Mouse (Mus musculus): ENCODE data around the gene B430218F22Rik. TPM values are rescaled to one million over a fixed set of nuclear protein-coding genes. Genes with fewer than 3 reads are reported as not detected.
A peak's percentile ranks its signal among the peaks of the same experiment; 100 is the strongest.

The B430218F22Rik gene
- polyA plus RNA-seq, 1 experiment from 2014 or later: 0.60 TPM

GRCm38 (mm10) chr13:118395803-118396202 is 9.4 kb downstream of the B430218F22Rik start:
- H3K9me3 ChIP-seq (replicated peaks; ENCODE audit: control insufficient read depth, low read length): no peaks in the 10 kb centered on the region
- 90% methylated on average over 3 of the region's 3 CpGs for WGBS
- DNase-seq (ENCODE audit: low spot score): no peak

DNA sequence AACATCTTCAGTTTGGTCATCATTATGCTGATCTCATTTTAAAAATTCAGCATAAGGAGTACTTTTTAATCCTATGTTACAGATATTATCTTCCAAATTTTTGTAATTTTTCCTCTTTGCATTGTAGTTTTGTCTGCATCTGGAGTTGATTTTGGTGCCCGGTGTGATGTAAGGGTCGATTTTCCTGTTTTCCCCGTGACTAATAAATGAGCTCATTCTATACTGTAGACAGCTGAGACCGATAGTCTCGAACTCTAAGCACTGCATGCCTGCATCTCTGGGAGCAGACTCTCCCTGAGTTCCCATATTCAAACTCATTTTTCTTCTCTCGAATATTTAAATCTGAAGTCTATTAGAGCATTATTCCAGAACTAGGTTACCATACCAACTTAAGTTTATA is 13.9 kb downstream of the B430218F22Rik start:
- no peaks in the 10 kb centered on the region for H3K4me1 ChIP-seq (ENCODE audit: control insufficient read depth, insufficient read depth, low read length)
- DNase-seq (ENCODE audit: low spot score) (no peak), ATAC-seq (no peak)
- no peak overlapping the region for H3K4me3 ChIP-seq (ENCODE audit: low read depth, low read length)
- 83% methylated on average over 6 of the region's 6 CpGs for WGBS
- H3K27ac ChIP-seq (ENCODE audit: low read depth, low read length): no peak overlapping the region
- H3K9ac ChIP-seq (ENCODE audit: low read length): no peak overlapping the region
- no peaks in the 10 kb centered on the region for H3K9me3 ChIP-seq (replicated peaks; ENCODE audit: control insufficient read depth, low read length)
- H3K36me3 ChIP-seq (ENCODE audit: control insufficient read depth, insufficient read depth, low read length): no peaks in the 10 kb centered on the region
- no peaks in the 10 kb centered on the region for H3K27me3 ChIP-seq (replicated peaks; ENCODE audit: control insufficient read depth, insufficient read depth, low read length)
- H3K4me2 ChIP-seq (ENCODE audit: low read length): no peak overlapping the region

More at GRCm38 (mm10) chr13:118395803-118396202, 9.4 kb downstream of the B430218F22Rik start:
- Histone ChIP-seq H3K4me1 (ENCODE audit: control insufficient read depth, insufficient read depth, low read length) (no peaks in the 10 kb centered on the region), H3K4me2 (ENCODE audit: low read length) (no peak overlapping the region), H3K27ac (ENCODE audit: low read depth, low read length) (no peak overlapping the region), H3K4me3 (ENCODE audit: low read depth, low read length) (no peak overlapping the region), H3K36me3 (ENCODE audit: control insufficient read depth, insufficient read depth, low read length) (no peaks in the 10 kb centered on the region), H3K27me3 (replicated peaks; ENCODE audit: control insufficient read depth, insufficient read depth, low read length) (no peaks in the 10 kb centered on the region), H3K9ac (ENCODE audit: low read length) (no peak overlapping the region)
- ATAC-seq: no peak

DNA sequence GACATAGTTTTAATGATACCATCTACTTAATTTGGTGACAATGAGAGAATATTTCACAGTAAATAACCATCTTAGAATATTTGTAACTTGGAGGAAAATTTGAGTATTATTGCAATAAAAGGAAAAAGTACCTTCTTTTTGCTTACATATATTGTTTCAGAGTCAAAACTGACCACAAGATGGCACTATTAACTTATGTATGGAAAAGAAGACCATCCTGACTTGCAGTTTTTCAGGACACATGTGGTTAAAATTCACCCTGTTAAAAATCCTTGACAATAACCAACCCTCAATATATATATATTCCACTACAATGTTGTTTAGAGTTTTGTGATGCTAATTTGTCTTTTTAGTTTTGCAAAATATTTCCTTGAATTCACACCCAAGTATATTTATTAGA is 17.1 kb downstream of the B430218F22Rik start:
- Histone ChIP-seq H3K4me1 (ENCODE audit: control insufficient read depth, insufficient read depth, low read length) (no peaks in the 10 kb centered on the region), H3K4me3 (ENCODE audit: low read depth, low read length) (no peak overlapping the region), H3K27me3 (replicated peaks; ENCODE audit: control insufficient read depth, insufficient read depth, low read length) (no peaks in the 10 kb centered on the region), H3K27ac (ENCODE audit: low read depth, low read length) (no peak overlapping the region), H3K9me3 (replicated peaks; ENCODE audit: control insufficient read depth, low read length) (no peaks in the 10 kb centered on the region), H3K9ac (ENCODE audit: low read length) (no peak overlapping the region), H3K36me3 (ENCODE audit: control insufficient read depth, insufficient read depth, low read length) (no peaks in the 10 kb centered on the region), H3K4me2 (ENCODE audit: low read length) (no peak overlapping the region)
- ATAC-seq (peak; percentile 62; the same call in 1 of the 2 replicates), DNase-seq (ENCODE audit: low spot score) (peak; percentile 92)

DNA sequence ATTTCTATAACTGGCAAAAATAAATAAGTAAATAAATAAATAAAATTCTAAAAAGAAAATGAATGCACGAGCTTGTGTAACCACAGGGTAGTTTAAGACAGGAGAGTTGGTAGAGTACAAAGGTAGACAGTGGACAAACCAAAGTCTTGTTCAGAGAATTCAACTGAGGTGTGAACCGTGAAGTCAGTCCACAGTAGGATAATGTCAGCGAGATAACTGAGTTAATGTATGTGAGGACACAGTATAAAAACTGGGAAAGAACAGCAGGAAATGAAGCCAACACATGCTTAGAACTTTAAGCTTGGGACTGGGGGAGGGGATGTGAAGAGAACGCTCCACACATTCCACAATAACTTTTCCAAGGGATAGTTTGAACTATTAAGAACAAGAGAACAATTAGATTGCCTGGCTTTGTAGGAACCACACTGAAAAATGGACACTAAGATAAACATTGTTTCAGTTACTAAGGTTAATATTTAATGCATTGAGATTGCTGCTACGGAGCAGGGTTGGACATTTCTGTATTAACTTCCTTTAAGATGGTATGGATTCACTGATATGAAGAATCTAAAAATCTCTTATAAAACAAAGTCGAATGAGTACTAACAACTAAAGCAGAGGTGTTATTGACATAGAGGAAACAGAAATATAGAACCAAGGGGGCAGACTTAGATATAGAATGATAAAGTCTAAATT is 25.0 kb downstream of the B430218F22Rik start:
- Histone ChIP-seq H3K27ac (ENCODE audit: low read depth, low read length) (no peak overlapping the region), H3K4me1 (ENCODE audit: control insufficient read depth, insufficient read depth, low read length) (no peaks in the 10 kb centered on the region), H3K27me3 (replicated peaks; ENCODE audit: control insufficient read depth, insufficient read depth, low read length) (no peaks in the 10 kb centered on the region), H3K4me3 (ENCODE audit: low read depth, low read length) (no peak overlapping the region), H3K36me3 (ENCODE audit: control insufficient read depth, insufficient read depth, low read length) (no peaks in the 10 kb centered on the region), H3K9me3 (replicated peaks; ENCODE audit: control insufficient read depth, low read length) (no peaks in the 10 kb centered on the region), H3K9ac (ENCODE audit: low read length) (no peak overlapping the region), H3K4me2 (ENCODE audit: low read length) (no peak overlapping the region)
- DNase-seq (ENCODE audit: low spot score): no peak
- WGBS: 86% methylated on average over 6 of the region's 6 CpGs
- ATAC-seq: no peak

GRCm38 (mm10) chr13:118418163-118418562 is 31.7 kb downstream of the B430218F22Rik start:
- H3K27me3 ChIP-seq (replicated peaks; ENCODE audit: control insufficient read depth, insufficient read depth, low read length): no peaks in the 10 kb centered on the region
- H3K9me3 ChIP-seq (replicated peaks; ENCODE audit: control insufficient read depth, low read length): no peaks in the 10 kb centered on the region
- H3K9ac ChIP-seq (ENCODE audit: low read length): no peak overlapping the region
- H3K36me3 ChIP-seq (ENCODE audit: control insufficient read depth, insufficient read depth, low read length): no peaks in the 10 kb centered on the region
- WGBS: 29% methylated on average over 4 of the region's 4 CpGs
- H3K4me3 ChIP-seq (ENCODE audit: low read depth, low read length): no peak overlapping the region
- DNase-seq (ENCODE audit: low spot score) (peak; percentile 25), ATAC-seq (no peak)
- no peak overlapping the region for H3K27ac ChIP-seq (ENCODE audit: low read depth, low read length)
- H3K4me2 ChIP-seq (ENCODE audit: low read length): no peak overlapping the region
- no peaks in the 10 kb centered on the region for H3K4me1 ChIP-seq (ENCODE audit: control insufficient read depth, insufficient read depth, low read length)

- no peak overlapping the region for H3K27ac ChIP-seq (ENCODE audit: low read depth, low read length)
- no peak overlapping the region for H3K9ac ChIP-seq (ENCODE audit: low read length)
- H3K27me3 ChIP-seq (replicated peaks; ENCODE audit: control insufficient read depth, insufficient read depth, low read length): no peaks in the 10 kb centered on the region
- WGBS: 86% methylated on average over 1 of the region's 1 CpGs
- ATAC-seq: no peak
- H3K36me3 ChIP-seq (ENCODE audit: control insufficient read depth, insufficient read depth, low read length): no peaks in the 10 kb centered on the region
- H3K4me1 ChIP-seq (ENCODE audit: control insufficient read depth, insufficient read depth, low read length): no peaks in the 10 kb centered on the region
- no peaks in the 10 kb centered on the region for H3K9me3 ChIP-seq (replicated peaks; ENCODE audit: control insufficient read depth, low read length)
- no peak overlapping the region for H3K4me3 ChIP-seq (ENCODE audit: low read depth, low read length)
- no peak overlapping the region for H3K4me2 ChIP-seq (ENCODE audit: low read length)
- DNase-seq (ENCODE audit: low spot score): no peak
These were observed 34.0 kb downstream of the B430218F22Rik start for GRCm38 (mm10) chr13:118420408-118420807.

DNA sequence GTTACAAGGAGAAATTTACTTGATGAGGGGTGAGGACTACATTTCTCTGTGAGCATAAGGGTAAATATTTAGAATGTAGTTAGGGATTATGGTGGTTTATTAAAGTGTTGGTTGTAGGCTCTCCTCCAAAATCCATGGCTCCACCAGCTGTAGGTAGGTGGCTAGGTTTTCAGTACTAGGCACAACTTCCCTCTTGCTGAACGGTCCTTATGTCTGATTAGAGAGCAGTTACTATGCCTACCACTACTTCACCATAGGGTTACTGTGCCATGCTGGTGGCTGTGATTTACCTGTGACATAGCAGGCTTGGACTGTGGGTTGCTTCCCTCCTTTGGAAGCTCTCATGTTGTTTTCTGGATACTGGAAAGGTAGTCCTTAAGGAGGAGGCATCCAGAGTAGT is 34.4 kb downstream of the B430218F22Rik start:
- Histone ChIP-seq H3K9me3 (replicated peaks; ENCODE audit: control insufficient read depth, low read length) (no peaks in the 10 kb centered on the region), H3K4me1 (ENCODE audit: control insufficient read depth, insufficient read depth, low read length) (no peaks in the 10 kb centered on the region), H3K27me3 (replicated peaks; ENCODE audit: control insufficient read depth, insufficient read depth, low read length) (no peaks in the 10 kb centered on the region), H3K4me3 (ENCODE audit: low read depth, low read length) (no peak overlapping the region), H3K4me2 (ENCODE audit: low read length) (no peak overlapping the region), H3K36me3 (ENCODE audit: control insufficient read depth, insufficient read depth, low read length) (no peaks in the 10 kb centered on the region), H3K27ac (ENCODE audit: low read depth, low read length) (no peak overlapping the region), H3K9ac (ENCODE audit: low read length) (no peak overlapping the region)
- WGBS: 72% methylated on average over 1 of the region's 1 CpGs
- no peak for DNase-seq (ENCODE audit: low spot score)
- no peak for ATAC-seq

Other genes with a start within 250 kb of the B430218F22Rik start
- 29.1 and 29.4 TPM in 2 replicates for gene Mrps30, start 622 bp downstream of the B430218F22Rik start, polyA plus RNA-seq (2014; fragmentation: Nextera tagmentation; extraction: Ambion mirVana)